Mouse (Mus musculus): ENCODE measurements around the gene Tmem179b.
A peak's percentile ranks its signal among the peaks of the same experiment; 100 is the strongest.
"Not testable (repeated sequence)": the region's sequence is repeated elsewhere in the genome, so short reads cannot be mapped to it uniquely, and the experiment has no call there.

The Tmem179b gene

DNA sequence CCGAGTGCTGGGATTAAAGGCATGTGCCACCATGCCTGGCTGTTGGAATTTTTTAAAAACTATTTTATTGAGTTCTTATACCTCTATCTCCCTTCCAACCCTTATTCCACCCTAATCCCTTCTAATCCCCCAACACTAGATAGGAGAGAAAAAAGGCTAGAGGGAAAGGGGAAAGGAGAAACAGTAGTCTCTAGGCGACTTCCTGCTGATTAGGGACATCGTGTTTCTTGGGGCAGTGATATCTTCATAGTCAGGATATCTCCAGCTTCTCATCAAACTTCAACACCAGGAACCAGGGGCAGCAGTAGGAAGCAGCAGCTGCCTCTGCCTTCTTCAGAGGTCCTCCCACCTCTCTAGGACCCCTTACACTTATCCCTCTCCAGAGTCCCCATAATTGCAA lies 39.9 kb downstream of the Tmem179b start:
- DNase-seq (ENCODE audit: low spot score), result no peak

DNA sequence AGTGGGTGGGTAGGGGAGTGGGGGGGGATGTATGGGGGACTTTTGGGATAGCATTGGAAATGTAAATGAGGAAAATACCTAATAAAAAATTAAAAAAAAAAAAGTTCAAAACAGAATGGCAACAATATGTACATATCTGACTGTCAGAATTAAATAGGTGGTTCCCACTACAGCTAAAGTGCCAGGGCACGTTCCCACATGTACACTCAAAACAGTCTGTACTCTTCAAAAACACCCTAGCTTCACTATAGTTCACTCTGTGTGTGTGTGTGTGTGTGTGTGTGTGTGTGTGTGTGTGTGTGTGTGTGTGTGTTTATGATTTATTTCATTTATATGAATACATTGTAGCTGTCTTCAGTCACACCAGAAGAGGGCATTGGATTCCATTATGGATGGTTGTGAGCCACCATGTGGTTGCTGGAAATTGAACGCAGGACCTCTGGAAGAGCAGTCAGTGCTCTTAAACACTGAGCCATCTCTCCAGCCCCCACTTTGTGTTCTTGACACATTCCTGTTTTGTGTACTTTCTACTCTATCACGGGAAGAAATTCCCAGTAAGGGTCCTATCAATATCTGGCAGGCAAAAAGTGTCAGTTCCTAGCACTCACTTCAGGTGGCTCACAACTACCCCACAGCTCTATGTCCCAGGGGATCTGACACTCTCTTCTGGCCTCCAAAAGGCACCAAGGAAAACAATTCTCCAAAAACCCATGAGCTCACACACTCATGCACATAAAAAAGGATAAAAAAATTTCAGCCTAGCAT lies 45.8 kb downstream of the Tmem179b start:
- DNase-seq (ENCODE audit: low spot score), result not testable (repeated sequence)

DNA sequence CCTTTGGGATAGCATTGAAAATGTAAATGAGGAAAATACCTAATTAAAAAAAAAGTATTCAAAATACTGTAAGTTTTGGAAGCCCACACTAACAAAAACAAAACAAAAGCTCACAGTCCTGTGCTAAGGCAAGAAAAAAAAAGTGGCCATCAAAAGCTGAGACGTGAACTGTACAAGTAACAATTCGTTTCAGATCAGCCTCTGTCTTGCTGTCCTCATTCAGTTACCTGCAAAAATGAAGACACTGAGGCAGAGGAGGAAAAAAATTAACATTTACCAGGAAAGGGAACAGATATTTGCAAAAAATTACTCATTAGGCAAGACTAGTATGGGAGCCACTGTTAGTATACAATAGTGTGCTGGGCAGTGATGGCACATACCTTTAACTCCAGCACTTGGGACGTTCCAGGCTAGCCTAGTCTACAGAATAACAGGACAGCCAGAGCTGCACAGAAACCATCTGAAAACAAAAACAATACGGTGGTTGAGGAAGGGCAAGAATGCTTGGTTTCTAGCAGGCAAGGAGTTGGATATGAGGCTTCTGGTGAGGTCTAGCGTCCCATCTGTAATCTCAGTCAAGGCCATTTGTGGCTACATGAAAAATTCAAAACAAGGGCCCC lies 46.7 kb downstream of the Tmem179b start:
- DNase-seq (ENCODE audit: low spot score), result no peak

- no peak for DNase-seq (ENCODE audit: low spot score)
These were observed 47.5 kb downstream of the Tmem179b start for GRCm38 (mm10) chr19:8726609-8727390.

GRCm38 (mm10) chr19:8725081-8725613 lies 49.1 kb downstream of the Tmem179b start:
- no peak for DNase-seq (ENCODE audit: low spot score)

DNA sequence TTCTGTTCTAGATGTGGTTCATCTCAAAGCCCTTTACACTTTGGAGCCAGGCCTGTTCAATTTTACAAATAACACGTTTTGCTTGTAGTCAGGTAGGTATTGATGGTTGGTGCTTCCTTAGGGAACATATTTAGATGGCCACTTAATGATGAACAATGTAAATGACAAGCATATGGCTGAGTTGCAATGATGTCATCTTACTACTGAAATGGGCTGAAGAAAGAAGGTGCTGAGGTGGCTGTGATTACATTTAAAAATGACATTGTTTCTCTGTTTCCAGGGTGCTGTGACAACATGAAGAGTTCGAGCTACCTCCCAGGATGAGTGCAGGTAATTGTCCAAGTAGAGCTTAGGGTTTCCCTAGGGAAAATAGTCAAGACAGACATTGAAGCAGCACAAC lies 49.9 kb downstream of the Tmem179b start:
- DNase-seq (ENCODE audit: low spot score), result peak; percentile 24

GRCm38 (mm10) chr19:8723574-8724346 lies 50.5 kb downstream of the Tmem179b start:
- DNase-seq (ENCODE audit: low spot score), result peak; percentile 29

DNA sequence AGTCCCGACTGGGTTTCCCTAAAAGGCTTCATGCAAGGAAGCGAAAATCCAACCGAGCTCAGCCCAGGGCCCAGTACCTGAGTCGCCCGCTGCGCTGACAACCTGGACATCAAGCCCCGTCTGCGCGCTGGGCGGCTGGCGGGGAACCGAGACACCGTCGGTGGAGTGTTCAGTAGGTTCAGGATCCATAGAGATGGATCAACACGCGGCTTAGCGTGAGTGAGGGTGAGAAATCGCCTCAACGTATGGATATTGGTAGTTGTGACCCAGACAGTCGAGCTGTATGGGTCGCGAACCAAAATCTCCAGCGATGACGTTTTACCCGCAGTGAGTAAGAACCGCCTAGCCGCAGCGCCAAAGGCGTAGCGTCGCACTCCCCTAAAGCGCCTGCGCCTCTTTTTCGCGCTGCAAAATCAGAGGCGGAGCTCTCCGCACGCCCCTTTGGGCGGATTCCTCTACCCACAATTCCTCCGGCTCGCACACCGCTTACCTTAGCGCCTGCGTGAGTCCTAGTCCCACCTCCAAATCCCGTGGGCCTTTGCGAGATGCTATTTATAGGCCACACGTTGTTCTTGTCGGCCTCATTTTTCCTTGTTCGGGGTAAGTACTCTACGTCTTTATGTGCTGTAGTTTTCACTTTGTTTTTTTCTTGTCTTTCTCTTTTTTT lies 51.2 kb downstream of the Tmem179b start, which contains the start of gene Slc3a2:
Gene Slc3a2, minus strand, starts transcription at position 463 of the 667 bp plus-strand sequence.
- peak; percentile 97 for DNase-seq (ENCODE audit: low spot score)

DNA sequence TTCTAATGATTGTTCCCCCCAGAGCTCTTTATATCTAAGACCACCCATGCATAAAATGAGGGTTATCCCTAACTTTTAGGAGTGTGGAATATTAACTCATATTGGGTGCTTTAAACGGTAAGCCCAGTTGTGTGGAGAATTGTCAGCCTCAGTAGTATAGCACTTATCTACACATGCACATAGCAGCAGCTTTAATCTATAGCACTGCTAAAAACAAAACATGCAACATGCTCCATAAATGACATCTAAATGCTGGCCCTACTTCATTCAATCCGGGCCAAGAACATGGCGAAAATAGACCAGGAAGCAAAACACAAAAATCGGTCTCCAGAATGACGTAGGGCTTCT lies 51.7 kb downstream of the Tmem179b start:
- no peak for DNase-seq (ENCODE audit: low spot score)
